Mouse (Mus musculus) E14TG2a.4 (cell line): ENCODE measurements around the gene Rell1.
"Not testable (repeated sequence)": the region's sequence is repeated elsewhere in the genome, so short reads cannot be mapped to it uniquely, and the experiment has no call there.

Experiments
- H3K27me3 ChIP-seq: 2 replicates; pipeline ENCODE4 v1.6.1; 2014; ENCODE audit warnings: low read length, control low read depth; ENCODE audit not compliant: insufficient read depth
- H3K36me3 ChIP-seq: 2 replicates; pipeline ENCODE4 v1.6.1; 2014; ENCODE audit warnings: low read length, control low read depth; ENCODE audit not compliant: insufficient read depth
- H3K4me1 ChIP-seq: replicated peaks from 2 replicates; pipeline ENCODE4 v1.6.1; 2014; ENCODE audit warnings: low read depth, low read length, control low read depth
- H3K4me3 ChIP-seq: replicated peaks from 2 replicates; pipeline ENCODE4 v1.5.1; 2014; ENCODE audit warnings: mild to moderate bottlenecking, low read length
- H3K9me3 ChIP-seq: 2 replicates; pipeline ENCODE4 v1.6.1; 2014; ENCODE audit warnings: low read length, control low read depth
- CTCF ChIP-seq: conservative IDR thresholded peaks from 2 replicates; pipeline ENCODE4 v1.5.1; 2014; ENCODE audit warnings: low read length
- NANOG ChIP-seq: IDR thresholded peaks from 2 replicates; pipeline ENCODE4 v1.6.1; 2014; ENCODE audit warnings: borderline replicate concordance, low read length, mixed read lengths
- POU5F1 ChIP-seq: IDR thresholded peaks from 2 replicates; pipeline ENCODE4 v1.6.1; 2014; ENCODE audit warnings: low read length, borderline replicate concordance

Rell1 gene

GRCm38 (mm10) chr5:63918201-63918600, 50.5 kb downstream of the Rell1 start:
- peaks cover 69% of the 10 kb centered on the region for H3K36me3 ChIP-seq
- no peak overlapping the region for H3K4me3 ChIP-seq
- no peaks in the 10 kb centered on the region for H3K27me3 ChIP-seq
- TF ChIP-seq POU5F1 = no peak
- TF ChIP-seq NANOG = no peak
- no peak for TF ChIP-seq CTCF
- no peaks in the 10 kb centered on the region for H3K9me3 ChIP-seq
- peaks cover 14% of the 10 kb centered on the region; the same call in 1 of the 2 replicates for H3K4me1 ChIP-seq

- H3K4me1 ChIP-seq = peaks cover 9% of the 10 kb centered on the region; the same call in 1 of the 2 replicates
- peaks cover 63% of the 10 kb centered on the region for H3K36me3 ChIP-seq
- no peak overlapping the region for H3K4me3 ChIP-seq
- no peaks in the 10 kb centered on the region for H3K27me3 ChIP-seq
- TF ChIP-seq NANOG (no peak), POU5F1 (no peak), CTCF (no peak)
- no peaks in the 10 kb centered on the region for H3K9me3 ChIP-seq
These were observed 52.1 kb downstream of the Rell1 start for GRCm38 (mm10) chr5:63916457-63917139.

- Histone ChIP-seq H3K27me3 (no peaks in the 10 kb centered on the region), H3K36me3 (peaks cover 63% of the 10 kb centered on the region), H3K4me1 (peaks cover 26% of the 10 kb centered on the region), H3K9me3 (no peaks in the 10 kb centered on the region), H3K4me3 (no peak overlapping the region)
- TF ChIP-seq CTCF = no peak
- no peak for TF ChIP-seq POU5F1
- TF ChIP-seq NANOG = no peak
These were observed 53.8 kb downstream of the Rell1 start for GRCm38 (mm10) chr5:63914896-63915295.

- Histone ChIP-seq H3K9me3 (no peaks in the 10 kb centered on the region), H3K36me3 (peaks cover 37% of the 10 kb centered on the region), H3K27me3 (no peaks in the 10 kb centered on the region), H3K4me1 (peaks cover 31% of the 10 kb centered on the region), H3K4me3 (no peak overlapping the region)
- TF ChIP-seq NANOG (no peak), POU5F1 (no peak), CTCF (no peak)
These were observed 58.3 kb downstream of the Rell1 start for GRCm38 (mm10) chr5:63910171-63910960.

GRCm38 (mm10) chr5:63907513-63907912, 61.2 kb downstream of the Rell1 start:
- no peaks in the 10 kb centered on the region for H3K9me3 ChIP-seq
- no peaks in the 10 kb centered on the region for H3K27me3 ChIP-seq
- TF ChIP-seq POU5F1 = no peak
- TF ChIP-seq NANOG = no peak
- peaks cover 31% of the 10 kb centered on the region for H3K4me1 ChIP-seq
- peaks cover 14% of the 10 kb centered on the region for H3K36me3 ChIP-seq
- no peak overlapping the region for H3K4me3 ChIP-seq

- no peaks in the 10 kb centered on the region for H3K9me3 ChIP-seq
- peaks cover 30% of the 10 kb centered on the region for H3K4me1 ChIP-seq
- no peaks in the 10 kb centered on the region for H3K27me3 ChIP-seq
- no peak for TF ChIP-seq POU5F1
- TF ChIP-seq NANOG = no peak
- peak; percentile 100 for TF ChIP-seq CTCF
- H3K4me3 ChIP-seq = no peak overlapping the region
- H3K36me3 ChIP-seq = peaks cover 7% of the 10 kb centered on the region
These were observed 62.3 kb downstream of the Rell1 start for GRCm38 (mm10) chr5:63906149-63907093.

- H3K4me1 ChIP-seq = peaks cover 6% of the 10 kb centered on the region; the same call in 1 of the 2 replicates
- H3K36me3 ChIP-seq = no peaks in the 10 kb centered on the region
- no peak for TF ChIP-seq CTCF
- no peak for TF ChIP-seq POU5F1
- no peak for TF ChIP-seq NANOG
- H3K4me3 ChIP-seq = no peak overlapping the region
- H3K27me3 ChIP-seq = no peaks in the 10 kb centered on the region
- 0 out of 2 replicates have a peak, but pooled peaks cover 1% of the 10 kb centered on the region for H3K9me3 ChIP-seq
These were observed 65.4 kb downstream of the Rell1 start for GRCm38 (mm10) chr5:63903329-63903728.

- Histone ChIP-seq H3K36me3 (no peaks in the 10 kb centered on the region), H3K9me3 (peaks cover 7% of the 10 kb centered on the region; the same call in 1 of the 2 replicates), H3K4me3 (no peak overlapping the region), H3K27me3 (no peaks in the 10 kb centered on the region), H3K4me1 (no peaks in the 10 kb centered on the region)
- no peak for TF ChIP-seq CTCF
- no peak for TF ChIP-seq NANOG
- TF ChIP-seq POU5F1 = no peak
These were observed 70.9 kb downstream of the Rell1 start for GRCm38 (mm10) chr5:63897820-63898110.

GRCm38 (mm10) chr5:63897001-63897819, 71.5 kb downstream of the Rell1 start:
- H3K4me1 ChIP-seq, H3K9me3 ChIP-seq, H3K4me3 ChIP-seq, H3K36me3 ChIP-seq, H3K27me3 ChIP-seq: not testable (repeated sequence)
